Mouse (Mus musculus): ENCODE results near the gene Crip2. TPM values are rescaled to one million over a fixed set of nuclear protein-coding genes. Genes with fewer than 3 reads are reported as not detected.

Crip2 gene
- total RNA-seq, 2 experiments from 2014 or later, result 160 to 161 TPM

GRCm38 (mm10) chr12:113144001-113144756, 4.1 kb downstream of the Crip2 start:
- DNase-seq (ENCODE audit: low spot score in 2 of 2), result peak; percentile 43 to 54
- intact Hi-C loops (cut with DNase I), result no loop called here

- no peak for DNase-seq (ENCODE audit: low spot score in 2 of 2)
- intact Hi-C loops (cut with DNase I), result no loop called here
Measured at GRCm38 (mm10) chr12:113144886-113145285, 4.8 kb downstream of the Crip2 start.

- intact Hi-C loops (cut with DNase I), result no loop called here
- DNase-seq (ENCODE audit: low spot score in 2 of 2), result no peak
Measured at GRCm38 (mm10) chr12:113145591-113145990, 5.6 kb downstream of the Crip2 start.

GRCm38 (mm10) chr12:113146112-113147057, 6.3 kb downstream of the Crip2 start, which contains the start of gene Crip1:
Gene Crip1, plus strand, starts transcription at chr12:113146316.
- peak; percentile 76 to 85 for DNase-seq (ENCODE audit: low spot score in 2 of 2)
- intact Hi-C loops (cut with DNase I), result loop anchor here (1.0 kb wide), 1 partner anchor 41 kb away; no protein-coding TSS in a partner anchor

- intact Hi-C loops (cut with DNase I), result no loop called here
- DNase-seq (ENCODE audit: low spot score in 2 of 2), result no peak
Measured at GRCm38 (mm10) chr12:113147481-113147880, 7.4 kb downstream of the Crip2 start.

- intact Hi-C loops (cut with DNase I), result no loop called here
- DNase-seq (ENCODE audit: low spot score in 2 of 2), result no peak
Measured at GRCm38 (mm10) chr12:113148381-113149035, 8.5 kb downstream of the Crip2 start.

GRCm38 (mm10) chr12:113149341-113149740, 9.3 kb downstream of the Crip2 start:
- no peak for DNase-seq (ENCODE audit: low spot score in 2 of 2)

GRCm38 (mm10) chr12:113149896-113150295, 9.9 kb downstream of the Crip2 start:
- intact Hi-C loops (cut with DNase I), result no loop called here
- no peak for DNase-seq (ENCODE audit: low spot score in 2 of 2)

More at GRCm38 (mm10) chr12:113149341-113149740, 9.3 kb downstream of the Crip2 start:
- intact Hi-C loops (cut with DNase I), result no loop called here

- DNase-seq (ENCODE audit: low spot score in 2 of 2), result no peak
- intact Hi-C loops (cut with DNase I), result no loop called here
Measured at GRCm38 (mm10) chr12:113150591-113150990, 10.6 kb downstream of the Crip2 start.

GRCm38 (mm10) chr12:113151046-113151445, 11.0 kb downstream of the Crip2 start:
- intact Hi-C loops (cut with DNase I), result no loop called here
- DNase-seq (ENCODE audit: low spot score in 2 of 2), result no peak

- no peak for DNase-seq (ENCODE audit: low spot score in 2 of 2)
- intact Hi-C loops (cut with DNase I), result no loop called here
Measured at GRCm38 (mm10) chr12:113151661-113152271, 11.7 kb downstream of the Crip2 start.

- intact Hi-C loops (cut with DNase I), result no loop called here
- DNase-seq (ENCODE audit: low spot score in 2 of 2), result no peak
Measured at GRCm38 (mm10) chr12:113152272-113152661, 12.2 kb downstream of the Crip2 start.

GRCm38 (mm10) chr12:113152991-113153525, 13.0 kb downstream of the Crip2 start:
- intact Hi-C loops (cut with DNase I), result no loop called here
- DNase-seq (ENCODE audit: low spot score in 2 of 2), result no peak

- intact Hi-C loops (cut with DNase I), result no loop called here
- no peak for DNase-seq (ENCODE audit: low spot score in 2 of 2)
Measured at GRCm38 (mm10) chr12:113153971-113154370, 13.9 kb downstream of the Crip2 start.

GRCm38 (mm10) chr12:113154747-113155075, 14.7 kb downstream of the Crip2 start:
- intact Hi-C loops (cut with DNase I), result loop anchor here (5.0 kb wide), 1 partner anchor 152 kb away; the partner anchor contains the start of gene Brf1
- no peak for DNase-seq (ENCODE audit: low spot score in 2 of 2)

GRCm38 (mm10) chr12:113155076-113155771, 15.2 kb downstream of the Crip2 start:
- DNase-seq (ENCODE audit: low spot score in 2 of 2), result peak in 1 of 2 experiments; percentile 39
- intact Hi-C loops (cut with DNase I), result loop anchor here (5.0 kb wide), 1 partner anchor 153 kb away; the partner anchor contains the start of gene Brf1

GRCm38 (mm10) chr12:113155887-113156539, 16.0 kb downstream of the Crip2 start, which contains the start of gene Tedc1:
Gene Tedc1, plus strand, starts transcription at chr12:113156421.
- intact Hi-C loops (cut with DNase I), result loop anchor here (5.0 kb wide), 1 partner anchor 154 kb away; the partner anchor contains the start of gene Brf1
- DNase-seq (ENCODE audit: low spot score in 2 of 2), result peak; percentile 99 to 100

- intact Hi-C loops (cut with DNase I), result loop anchor here (5.0 kb wide), 1 partner anchor 154 kb away; the partner anchor contains the start of gene Brf1
- no peak for DNase-seq (ENCODE audit: low spot score in 2 of 2)
Measured at GRCm38 (mm10) chr12:113156540-113156929, 16.5 kb downstream of the Crip2 start.

All from left cerebral cortex, postnatal 25 days (tissue).